Mouse (Mus musculus) bone marrow macrophage, adult 2 months (primary cell): ENCODE measurements around the gene Zfp652.

Source experiments
- CTCF ChIP-seq: IDR thresholded peaks from 2 replicates; pipeline ENCODE4 v1.5.1; 2012; ENCODE audit warnings: low read depth, mild to moderate bottlenecking, low read length, moderate library complexity
- POLR2A ChIP-seq: IDR thresholded peaks from 2 replicates; pipeline ENCODE4 v1.6.1; 2012; ENCODE audit warnings: mild to moderate bottlenecking, low read depth, low read length, borderline replicate concordance

- no peak for TF ChIP-seq CTCF
- no peak for TF ChIP-seq POLR2A
These were observed 45.3 kb upstream of the Zfp652 start for GRCm38 (mm10) chr11:95667177-95667576.
